Mouse (Mus musculus): Measurements from ENCODE around the gene Appbp2.

The Appbp2 gene

GRCm38 (mm10) chr11:85152256-85152930, 82.5 kb downstream of the Appbp2 start:
- DNase-seq: no peak

DNA sequence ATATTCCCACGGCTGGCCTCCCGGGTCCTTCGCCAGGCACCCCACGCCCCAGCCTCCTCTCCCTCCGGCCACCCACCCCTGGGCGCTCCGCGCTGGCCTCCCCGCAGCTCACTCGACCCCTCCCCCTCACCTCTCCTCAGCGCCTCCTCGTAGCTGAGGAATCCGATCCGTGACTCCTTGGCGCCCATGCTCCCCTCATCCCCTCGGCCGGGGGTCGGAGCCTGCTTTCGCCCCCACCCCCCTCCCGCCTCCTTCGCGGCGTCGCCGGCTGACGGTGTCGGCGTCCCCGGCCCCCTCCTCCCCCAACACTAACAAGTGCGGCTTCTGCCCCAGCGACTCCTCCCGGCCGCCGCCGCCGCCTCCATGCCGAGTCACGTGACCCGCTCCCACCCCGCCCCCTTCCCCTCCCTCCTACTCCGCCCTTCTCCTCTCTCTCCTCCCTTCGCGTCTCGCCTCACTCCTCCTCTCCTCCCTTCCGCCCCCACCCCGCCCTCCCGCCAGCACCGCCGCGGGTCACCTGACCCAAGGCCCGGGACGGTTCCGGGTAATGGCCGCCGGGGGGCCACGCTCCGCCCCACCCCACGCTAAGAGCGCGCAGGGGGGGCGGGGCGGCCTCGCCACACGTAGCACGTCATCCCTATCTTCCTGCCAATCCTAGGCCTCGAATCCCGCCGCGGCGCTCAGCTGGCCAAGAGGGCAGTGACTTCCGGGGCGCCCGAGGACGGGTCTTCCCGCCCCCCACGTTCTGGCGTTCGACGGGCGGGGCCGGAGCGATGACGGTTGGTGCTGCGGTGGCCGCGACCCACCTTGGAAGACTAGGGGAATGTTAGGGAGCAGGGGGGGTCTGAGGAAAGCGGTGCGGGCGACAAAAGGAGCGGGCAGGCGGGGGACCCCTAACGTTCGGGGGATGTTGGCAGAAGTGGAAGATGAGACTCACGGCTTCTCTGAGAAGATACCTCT, 95.1 kb downstream of the Appbp2 start, which contains the start of gene Usp32:
TSS of gene Usp32 (minus strand) at position 581 of the 960 bp plus-strand sequence.
- DNase-seq: peak; percentile 97

DNA sequence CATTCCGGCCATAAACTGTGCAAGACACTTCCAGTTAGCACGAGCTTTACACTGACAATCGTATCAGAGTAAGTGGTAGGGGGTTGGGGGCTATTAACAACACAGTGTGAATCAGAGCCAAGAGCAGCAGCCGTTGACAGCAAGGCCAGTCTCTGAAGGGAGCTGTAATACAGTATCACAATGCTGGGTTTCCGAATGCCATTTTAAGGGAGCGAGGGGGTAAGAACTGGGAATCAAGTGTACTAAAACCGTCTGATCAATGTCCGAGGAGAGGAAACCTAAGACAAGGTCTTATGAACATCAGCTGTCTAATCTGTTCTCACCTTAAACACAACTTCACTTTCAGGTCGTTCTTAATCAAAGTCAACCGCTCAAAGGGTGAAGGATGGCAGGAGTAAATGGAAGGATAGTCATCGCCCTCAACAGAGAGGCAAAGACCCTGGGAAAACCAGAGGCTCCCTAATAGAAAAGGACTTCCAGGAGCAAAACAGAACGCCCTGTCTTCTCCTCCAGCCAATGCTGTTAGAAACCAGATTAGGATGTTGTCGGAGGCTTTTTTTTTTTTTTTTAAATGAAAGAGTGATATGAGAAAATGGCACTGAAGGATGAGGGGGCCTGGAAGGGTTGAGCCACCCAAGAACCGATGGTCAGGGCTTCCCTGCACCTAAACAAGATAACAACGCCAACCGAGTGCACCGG, 96.0 kb downstream of the Appbp2 start:
- DNase-seq: peak; percentile 16
